Mouse (Mus musculus) bone marrow, adult 2 months (tissue): Measurements from ENCODE around the gene Nudt17. TPM values are rescaled to one million over a fixed set of nuclear protein-coding genes. Genes with fewer than 3 reads are reported as not detected.

Experiments used
- H3K27ac ChIP-seq: fragments of 200-500 bp; 2 replicates; pipeline ENCODE4 v1.5.1; 2012; ENCODE audit warnings: low read depth, mild to moderate bottlenecking, control low read depth, inconsistent platforms, low read length; ENCODE audit not compliant: control insufficient read depth, poor library complexity, insufficient read depth
- H3K4me1 ChIP-seq: fragments of 200-500 bp; 2 replicates; pipeline ENCODE4 v1.6.1; 2011; ENCODE audit warnings: low read length; ENCODE audit not compliant: control insufficient read depth, insufficient read depth
- H3K4me3 ChIP-seq: fragments of 200-500 bp; replicated peaks from 2 replicates; pipeline ENCODE3; 2011; ENCODE audit warnings: mild to moderate bottlenecking, low read depth, low read length, control low read depth; ENCODE audit not compliant: control insufficient read depth
- CTCF ChIP-seq: fragments of 200-500 bp; IDR thresholded peaks from 2 replicates; pipeline ENCODE4 v1.5.1; 2011; ENCODE audit warnings: low read length, control low read depth; ENCODE audit not compliant: control insufficient read depth, insufficient read depth
- POLR2A ChIP-seq: fragments of 200-500 bp; IDR thresholded peaks from 2 replicates; pipeline ENCODE4 v1.6.1; 2011; ENCODE audit warnings: low read depth, mild to moderate bottlenecking, control low read depth, low read length, borderline replicate concordance; ENCODE audit not compliant: control insufficient read depth
- WGBS: fragments of 180-500 bp; shearing (Covaris S2); methylation state at CpG from one replicate; pipeline ENCODE4 v1.1.7; 2018; 5-methylcytosine and 5-hydroxymethylcytosine counted together
- polyA plus RNA-seq: library from polyadenylated mRNA; stranded (reverse); fragments of >200 nt; gene quantifications from 2 replicates; pipeline ENCODE4 v1.2.4, GENCODE M21; 2011; ENCODE audit warnings: low replicate concordance; ENCODE audit not compliant: missing spikeins, insufficient read depth, insufficient read length

Nudt17 gene
- polyA plus RNA-seq, 1 experiment, result 1.4 TPM

GRCm38 (mm10) chr3:96660901-96661300, 47.5 kb downstream of the Nudt17 start:
- Histone ChIP-seq H3K4me1 (no peaks in the 10 kb centered on the region), H3K4me3 (no peak overlapping the region), H3K27ac (no peak overlapping the region)
- 41% methylated on average over 2 of the region's 2 CpGs for WGBS
- TF ChIP-seq CTCF (no peak), POLR2A (no peak)

Other genes starting within 250 kb of the Nudt17 start
- gene Hfe2, start 183.4 kb downstream of the Nudt17 start, polyA plus RNA-seq, result 0.75 TPM in 1 of 2 replicates, not detected in the other
- 104 and 163 TPM in 2 replicates for gene Txnip, start 150.6 kb downstream of the Nudt17 start, polyA plus RNA-seq
- not detected in 2 replicates for gene Gm16253, start 131.6 kb downstream of the Nudt17 start, polyA plus RNA-seq
- gene Polr3gl, start 114.4 kb downstream of the Nudt17 start, polyA plus RNA-seq, result 61.0 and 72.3 TPM in 2 replicates
- not detected in 2 replicates for gene Ankrd34a, start 111.9 kb downstream of the Nudt17 start, polyA plus RNA-seq
- gene Lix1l, start 107.4 kb downstream of the Nudt17 start, polyA plus RNA-seq, result 3.3 and 5.7 TPM in 2 replicates
- 154 and 168 TPM in 2 replicates for gene Rbm8a, start 78.6 kb downstream of the Nudt17 start, polyA plus RNA-seq
- 11.4 and 14.9 TPM in 2 replicates for gene Pex11b, start 73.2 kb downstream of the Nudt17 start, polyA plus RNA-seq
- gene Gm42957, start 73.1 kb downstream of the Nudt17 start, polyA plus RNA-seq, result not detected in 2 replicates
- gene Itga10, start 63.0 kb downstream of the Nudt17 start, polyA plus RNA-seq, result 1.00 and 1.6 TPM in 2 replicates
- gene Ankrd35, start 38.4 kb downstream of the Nudt17 start, polyA plus RNA-seq, result 5.4 and 15.5 TPM in 2 replicates
- gene Pias3, start 12.2 kb downstream of the Nudt17 start, polyA plus RNA-seq, result 22.0 and 34.9 TPM in 2 replicates
- gene Polr3c, start 19.1 kb upstream of the Nudt17 start, polyA plus RNA-seq, result 19.6 and 26.5 TPM in 2 replicates
- gene Rnf115, start 19.1 kb upstream of the Nudt17 start, polyA plus RNA-seq, result 12.2 and 17.2 TPM in 2 replicates
- 8.2 and 8.6 TPM in 2 replicates for gene Pdzk1, start 120.7 kb upstream of the Nudt17 start, polyA plus RNA-seq
- gene Cd160, start 120.8 kb upstream of the Nudt17 start, polyA plus RNA-seq, result 0.88 TPM in 1 of 2 replicates, not detected in the other
- 0.59 and 1.6 TPM in 2 replicates for gene Gja5, start 196.1 kb upstream of the Nudt17 start, polyA plus RNA-seq
- gene Gpr89, start 196.8 kb upstream of the Nudt17 start, polyA plus RNA-seq, result 5.1 and 8.8 TPM in 2 replicates
- not detected in 2 replicates for gene Gja8, start 217.5 kb upstream of the Nudt17 start, polyA plus RNA-seq